Mouse (Mus musculus) layer of hippocampus, adult 18-20 months (tissue): ENCODE results near the gene Clta. TPM values are rescaled to one million over a fixed set of nuclear protein-coding genes. Genes with fewer than 3 reads are reported as not detected.

Source experiments
- DNase-seq, 2 experiments: peaks; one replicate each; pipeline ENCODE4 v3.0.0; 2022; ENCODE audit warnings: low spot score in 2 of 2
- long read RNA-seq: library from polyadenylated mRNA; stranded (forward); transcript quantifications from one replicate; pipeline ENCODE4 v2.0.0, GENCODE M21; 2021
- total RNA-seq, 2 experiments: library from RNA; stranded (reverse); gene quantifications; 2 replicates each; pipeline ENCODE4 v1.2.3; 2021

The Clta gene
- 100 to 1,000 TPM; 284 to 304 TPM for total RNA-seq
- long read RNA-seq, transcript Clta-206 (5 exons, 1,079 nt), result minor isoform, 10 of 97 reads
- long read RNA-seq, transcript Clta-205 (7 exons, 1,135 nt), result major isoform, 56 of 97 reads
- long read RNA-seq, transcript Clta-203 (6 exons, 1,121 nt), result minor isoform, 16 of 97 reads
- long read RNA-seq, transcript Clta-204 (6 exons, 1,099 nt), result minor isoform, 5 of 97 reads
- long read RNA-seq, partial matches to known transcripts, result 3 of 97 reads
- long read RNA-seq, other reads (novel, unspliced or antisense), result 6 of 97 reads

DNA sequence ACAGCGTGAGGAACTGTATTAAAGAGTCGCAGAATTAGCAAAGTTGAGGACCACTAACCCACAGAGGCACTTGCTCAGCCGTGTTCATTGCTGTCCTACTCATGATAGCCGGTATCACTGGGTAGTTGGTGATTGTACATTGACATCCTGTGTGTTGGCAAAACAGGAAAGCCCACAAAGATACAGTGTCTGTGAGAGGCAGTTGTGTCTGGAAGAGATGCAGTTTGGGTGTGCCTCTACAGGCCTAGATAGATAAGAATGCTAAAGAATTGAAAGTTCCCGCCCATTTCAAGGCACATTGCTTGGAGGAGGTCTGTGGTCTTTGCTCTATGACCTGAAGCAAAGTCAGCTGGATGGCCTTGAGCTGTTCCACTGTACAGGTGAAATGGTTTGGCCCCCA is at the start of gene Clta:
TSS of gene Clta (plus strand) at position 327 of the 400 bp plus-strand sequence.
- no peak for DNase-seq

DNA sequence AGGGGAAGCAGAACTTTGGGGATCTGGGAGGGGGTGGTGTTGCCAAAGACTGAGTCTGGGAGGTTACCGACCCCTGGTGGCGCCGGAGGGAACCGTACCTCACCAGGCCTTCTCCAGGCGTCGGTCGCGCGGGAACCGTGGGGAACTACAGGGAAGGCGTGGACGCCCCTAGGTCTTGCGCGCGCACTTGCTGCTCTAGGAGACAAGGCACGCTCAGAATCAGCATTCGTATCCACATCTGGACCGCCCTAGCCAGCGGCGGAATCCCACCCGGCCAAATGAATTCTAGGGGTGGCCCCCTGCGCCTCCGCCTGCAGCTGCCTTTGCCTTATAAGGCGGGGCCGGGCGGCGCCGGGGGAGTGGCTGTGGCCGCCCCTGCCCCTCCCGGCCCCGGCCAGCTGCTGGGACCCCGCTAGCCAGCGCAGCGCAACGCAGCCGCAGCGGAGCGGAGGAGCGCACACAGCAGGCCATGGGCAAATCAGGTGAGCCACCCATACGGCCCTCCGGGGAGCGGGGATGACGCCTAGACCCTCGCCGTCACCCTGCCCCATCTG is 46.9 kb upstream of the Clta start, which contains the start of gene Glipr2:
TSS of gene Glipr2 (plus strand) at position 110 of the 554 bp plus-strand sequence.
- peak in 1 of 2 experiments; percentile 57 for DNase-seq

DNA sequence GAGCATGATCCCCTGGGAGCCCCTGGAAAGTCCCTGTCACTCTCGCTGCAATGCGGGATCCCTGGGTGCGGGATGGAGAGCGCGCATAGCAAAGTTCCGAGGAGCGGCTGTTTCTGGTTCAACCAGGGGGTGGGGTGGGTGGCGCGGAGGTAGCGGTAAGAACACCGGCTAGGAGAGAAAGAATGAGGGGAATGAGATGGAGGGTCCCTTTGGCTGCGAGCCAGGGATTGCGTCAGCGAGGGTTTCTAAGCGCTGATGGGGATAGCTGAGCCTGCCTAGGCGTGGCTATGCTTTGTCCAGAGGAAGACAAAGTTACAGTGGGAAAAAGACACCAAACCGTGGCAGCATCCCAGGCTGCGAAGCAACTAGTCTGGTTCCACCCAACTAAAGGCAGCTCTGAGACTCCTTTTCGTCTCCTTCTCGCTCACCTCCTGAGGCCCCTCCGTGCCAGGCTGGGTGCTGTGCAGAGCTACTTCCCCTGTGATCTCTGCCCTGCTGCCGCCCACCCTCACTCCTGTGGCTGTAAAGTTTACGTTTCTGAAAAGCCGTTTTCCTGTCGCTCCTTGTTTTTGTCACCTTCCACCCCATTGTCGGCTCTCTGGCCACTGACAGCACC is 46.3 kb upstream of the Clta start:
- no peak for DNase-seq

- DNase-seq, result no peak
Observed at GRCm38 (mm10) chr4:43959523-43960179, 44.6 kb upstream of the Clta start.

- no peak for DNase-seq
Observed at GRCm38 (mm10) chr4:43960207-43960606, 44.0 kb upstream of the Clta start.

- no peak for DNase-seq
Observed at GRCm38 (mm10) chr4:43964326-43964833, 39.9 kb upstream of the Clta start.

DNA sequence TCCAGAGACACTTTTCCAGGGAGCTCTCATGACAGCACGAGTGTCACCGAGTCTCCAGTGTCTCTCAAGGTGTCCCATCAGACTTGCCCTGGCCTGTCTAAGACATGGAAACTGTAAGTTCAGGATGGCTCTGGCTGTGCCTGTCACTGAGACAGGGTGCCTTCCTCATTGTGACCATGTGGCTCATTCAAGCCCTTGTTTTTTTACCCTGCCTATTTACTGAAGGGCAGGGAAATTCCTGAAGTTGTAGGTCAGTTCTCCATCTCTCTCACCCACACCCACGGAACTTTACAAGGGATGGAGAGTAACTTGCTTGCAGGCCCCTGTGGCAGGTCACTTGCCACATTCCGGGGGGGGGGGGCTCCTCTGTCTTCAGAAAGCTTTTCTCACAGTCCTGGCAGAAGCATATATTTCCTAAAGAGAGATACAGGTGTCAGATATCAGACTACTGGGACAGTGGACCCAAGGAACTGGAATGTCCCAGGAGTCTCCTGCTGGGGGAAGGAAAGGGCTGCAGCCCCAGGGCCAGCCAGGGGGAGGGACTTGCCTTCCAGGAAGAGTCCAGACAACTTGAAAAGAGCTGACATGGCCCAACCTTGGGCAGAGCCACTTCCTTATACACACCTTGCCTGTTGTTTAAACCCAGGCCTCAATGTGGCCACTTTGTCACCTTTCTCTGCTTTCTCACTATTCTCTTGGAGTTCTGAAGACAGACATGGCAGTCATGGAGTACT is 39.1 kb upstream of the Clta start:
- no peak for DNase-seq

GRCm38 (mm10) chr4:43965856-43966535 is 38.3 kb upstream of the Clta start:
- no peak for DNase-seq

DNA sequence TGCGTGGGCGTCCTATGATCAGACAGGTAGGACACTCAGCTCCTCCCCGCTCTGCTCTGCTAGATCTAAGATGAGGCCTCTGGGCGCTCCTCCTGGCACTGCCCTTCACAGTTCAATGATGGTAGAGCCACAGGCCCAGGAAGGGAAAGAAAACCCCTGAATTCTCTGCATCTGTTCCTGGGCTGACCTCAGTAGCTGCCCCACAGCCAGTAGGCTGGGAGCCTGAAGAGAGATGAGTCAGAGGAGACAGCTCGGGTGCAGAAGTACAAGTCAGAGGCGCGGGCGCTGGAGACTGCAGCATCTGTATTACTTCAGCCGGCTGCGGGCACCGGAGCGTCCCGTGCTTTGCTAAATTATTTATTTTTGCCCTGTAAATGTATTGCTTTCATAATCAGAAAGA is 35.6 kb upstream of the Clta start:
- DNase-seq, result peak in 1 of 2 experiments; percentile 27

GRCm38 (mm10) chr4:43969373-43969772 is 34.9 kb upstream of the Clta start:
- no peak for DNase-seq

GRCm38 (mm10) chr4:43970393-43971330 is 33.6 kb upstream of the Clta start:
- no peak for DNase-seq

- DNase-seq, result no peak
Observed at GRCm38 (mm10) chr4:43971541-43972136, 32.6 kb upstream of the Clta start.

GRCm38 (mm10) chr4:43972137-43972591 is 32.1 kb upstream of the Clta start:
- DNase-seq, result no peak

- peak in 1 of 2 experiments; percentile 50 for DNase-seq
Observed at GRCm38 (mm10) chr4:43973526-43973981, 30.7 kb upstream of the Clta start.

DNA sequence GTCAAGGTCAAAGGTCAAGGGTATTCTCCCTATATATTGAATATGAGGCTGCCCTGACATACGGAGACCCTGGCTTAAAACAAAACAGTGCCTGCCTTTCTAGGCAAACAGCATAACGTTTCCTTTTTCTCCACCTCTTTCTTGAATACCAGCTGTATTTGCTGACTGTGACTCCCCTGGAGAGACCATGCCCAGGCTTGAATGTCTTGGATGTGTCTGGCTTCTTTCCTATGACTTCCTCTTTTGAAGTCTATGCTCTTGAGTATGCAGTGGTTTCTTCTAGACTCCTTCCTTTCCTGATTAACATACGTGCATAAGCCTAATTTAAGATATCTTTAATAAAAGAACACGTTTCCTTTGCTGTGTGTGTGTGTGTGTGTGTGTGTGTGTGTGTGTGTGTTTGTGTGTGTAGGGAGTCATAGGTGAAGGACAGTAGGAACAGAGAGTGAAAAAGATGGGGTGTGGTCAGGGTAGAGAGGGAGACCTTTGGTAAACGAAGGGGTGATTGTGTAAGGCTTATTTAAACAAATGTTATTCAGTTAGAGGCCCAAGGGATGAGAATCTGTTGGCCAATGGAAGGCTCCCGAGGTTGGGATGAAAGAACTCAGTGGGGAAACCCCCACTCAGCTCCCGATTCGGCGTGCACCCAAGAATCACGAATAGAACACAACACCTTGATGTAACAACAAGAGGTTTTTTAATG is 29.2 kb upstream of the Clta start:
- no peak for DNase-seq

- DNase-seq, result no peak
Observed at GRCm38 (mm10) chr4:43976223-43976740, 28.0 kb upstream of the Clta start.

DNA sequence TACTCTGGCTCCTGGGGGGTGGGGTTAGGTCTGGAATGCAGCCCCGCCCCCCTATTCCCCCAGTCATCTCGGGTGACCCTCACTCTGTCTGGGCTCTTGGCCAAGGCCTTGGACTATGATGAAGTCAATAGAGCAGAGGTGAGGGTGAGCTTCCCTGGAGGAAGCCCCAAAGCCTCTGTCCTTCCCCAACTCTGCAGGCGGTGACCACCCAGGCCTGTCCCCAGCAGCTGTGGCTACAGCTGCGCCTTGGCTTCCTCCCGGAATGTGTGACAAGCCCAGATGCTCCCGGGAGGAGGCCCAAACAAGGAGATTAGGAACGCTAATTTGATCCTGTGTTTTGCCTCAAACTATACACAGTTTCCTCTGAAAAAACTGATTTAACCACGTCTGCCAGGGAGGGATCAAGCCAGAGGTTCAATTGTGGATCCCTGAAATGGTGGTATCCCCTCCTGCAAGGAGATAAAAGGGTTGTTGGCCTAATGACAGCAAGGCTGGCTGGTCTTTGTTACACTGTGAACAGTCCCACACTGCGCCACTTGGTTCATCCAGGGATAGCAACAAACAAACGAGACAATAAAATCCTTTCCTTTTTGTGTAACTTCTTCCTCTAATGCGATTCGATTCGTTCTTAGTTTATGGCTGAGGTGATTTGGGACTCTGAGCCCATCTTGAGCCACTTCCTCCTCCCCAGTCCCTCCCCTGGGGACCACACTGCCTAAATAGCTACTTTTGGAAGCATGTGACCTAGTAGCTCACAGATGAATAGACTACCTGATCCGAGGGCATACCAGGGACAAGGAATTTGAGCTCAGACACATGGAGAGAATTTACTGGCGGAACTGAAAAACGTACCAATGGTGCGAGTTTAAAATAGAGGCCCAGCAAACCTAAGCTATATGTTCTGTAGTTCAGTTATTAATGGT is 25.5 kb upstream of the Clta start:
- no peak for DNase-seq
